Mouse (Mus musculus) left cerebral cortex, postnatal 25 days (tissue): ENCODE data around the gene Polr2j. TPM values are rescaled to one million over a fixed set of nuclear protein-coding genes. Genes with fewer than 3 reads are reported as not detected.
"Not testable (repeated sequence)": the region's sequence is repeated elsewhere in the genome, so short reads cannot be mapped to it uniquely, and the experiment has no call there.

Source experiments
- DNase-seq, 2 experiments: peaks; one replicate each; pipeline ENCODE4 v3.0.0; 2022; ENCODE audit warnings: low spot score in 2 of 2, mixed read lengths in 1 of 2
- intact Hi-C: fragments of 180-260 bp; cut with DNase I; formaldehyde crosslinking; loops from one replicate; pipeline ENCODE4 v1.15.1; 2025
- microRNA-seq, 2 experiments: library from miRNA; unstranded; fragments of <30 nt; microRNA quantifications; one replicate each; pipeline ENCODE4 v1.2.0; 2022
- total RNA-seq, 2 experiments: library from RNA; stranded (reverse); gene quantifications; 2 replicates each; pipeline ENCODE4 v1.2.3; 2021

The Polr2j gene
- total RNA-seq, 2 experiments from 2014 or later: 71.5 to 83.9 TPM

DNA sequence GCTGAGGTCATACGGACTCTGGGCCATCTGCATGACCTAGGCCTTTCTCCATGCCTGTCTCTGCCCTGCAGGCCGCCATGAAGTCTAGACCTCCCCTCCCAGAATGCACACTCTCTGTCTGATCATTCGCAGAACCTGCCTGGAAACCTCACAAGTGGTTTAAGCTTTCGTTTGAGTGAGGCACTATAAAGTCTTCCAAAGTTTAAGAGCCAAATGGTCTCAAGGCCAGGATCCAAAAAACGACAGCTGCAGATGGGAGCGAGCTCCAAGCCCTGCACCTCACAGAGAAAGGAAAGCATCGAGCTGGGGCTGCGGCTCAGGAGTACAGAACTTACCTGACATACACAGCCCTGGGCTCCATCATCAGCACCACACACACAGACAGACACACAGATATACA, 35.9 kb downstream of the Polr2j start:
- DNase-seq: no peak
- intact Hi-C loops: loop anchor here (1.0 kb wide), 1 partner anchor 10 kb away; no protein-coding TSS in a partner anchor

DNA sequence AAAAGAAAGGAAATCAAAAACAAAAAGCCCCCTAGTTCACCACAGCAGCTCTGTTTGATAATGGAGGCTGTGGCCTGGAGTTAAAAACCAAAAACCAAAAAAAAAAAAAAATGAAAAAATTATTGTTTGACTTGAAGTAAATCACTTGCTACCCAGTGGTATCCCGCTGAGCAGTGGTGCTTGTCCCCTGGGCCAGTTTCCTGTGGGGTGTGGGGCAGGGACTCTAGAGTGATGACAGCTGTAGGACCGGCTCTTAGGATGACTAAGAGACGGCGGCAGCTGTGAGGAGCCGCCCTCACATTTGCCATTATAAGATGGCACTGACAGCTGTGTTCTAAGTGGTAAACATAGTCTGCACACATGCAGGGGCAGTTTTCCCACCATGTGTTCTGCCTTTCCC, 39.0 kb downstream of the Polr2j start:
- intact Hi-C loops: no loop called here

DNA sequence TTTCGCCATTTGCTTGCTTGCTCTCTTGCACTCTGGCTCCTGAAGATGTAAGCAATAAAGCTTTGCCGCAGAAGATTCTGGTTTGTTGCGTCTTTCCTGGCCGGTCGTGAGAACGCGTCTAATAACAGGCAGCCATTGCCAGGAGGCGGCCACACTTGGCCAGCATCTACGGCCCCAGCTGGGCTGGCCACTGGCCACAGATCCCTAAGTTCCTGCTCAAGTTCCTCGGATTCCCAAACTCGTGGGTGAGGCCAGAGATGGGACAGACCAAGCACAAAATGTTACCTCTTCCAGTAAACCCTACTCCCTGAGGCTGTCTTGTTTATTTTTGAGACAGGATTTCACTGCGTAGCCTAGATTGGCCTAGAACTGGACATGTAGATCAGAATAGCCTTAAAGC, 43.7 kb downstream of the Polr2j start:
- DNase-seq, intact Hi-C loops: not testable (repeated sequence)

More for the DNA sequence above, 39.0 kb downstream of the Polr2j start:
- DNase-seq: no peak

DNA sequence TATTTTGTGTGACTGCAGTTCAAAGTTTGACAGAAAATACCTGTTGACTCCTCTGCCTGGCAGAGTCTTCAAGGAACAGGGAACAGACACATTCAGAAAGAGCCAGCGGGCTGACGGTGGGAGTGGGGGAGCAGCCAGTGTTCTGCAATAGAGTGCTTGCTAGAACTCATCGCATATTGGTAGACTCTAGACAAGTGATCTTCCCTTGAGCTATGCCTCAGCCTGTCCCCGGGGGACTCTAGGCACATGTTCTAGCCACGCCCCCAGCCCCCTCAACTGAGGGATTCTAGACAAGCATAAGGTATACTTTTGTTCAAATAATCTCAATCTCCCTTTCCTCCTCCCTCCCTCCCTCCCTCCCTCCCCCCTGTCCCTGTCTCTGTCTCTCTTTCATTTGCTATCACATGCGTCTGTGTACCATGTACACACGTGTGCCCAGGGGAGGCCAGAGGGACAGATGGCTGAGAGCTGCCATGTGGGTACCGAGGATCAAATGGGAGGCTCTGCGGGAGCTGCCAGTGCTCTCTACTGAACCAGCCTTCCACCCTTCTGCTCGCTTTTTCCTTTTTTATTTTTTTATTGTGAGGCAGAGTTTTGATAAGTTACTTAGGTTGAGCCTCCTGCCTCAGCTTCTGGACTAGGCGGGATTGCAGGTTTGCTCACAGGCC, 47.5 kb downstream of the Polr2j start:
- intact Hi-C loops: no loop called here
- no peak for DNase-seq

DNA sequence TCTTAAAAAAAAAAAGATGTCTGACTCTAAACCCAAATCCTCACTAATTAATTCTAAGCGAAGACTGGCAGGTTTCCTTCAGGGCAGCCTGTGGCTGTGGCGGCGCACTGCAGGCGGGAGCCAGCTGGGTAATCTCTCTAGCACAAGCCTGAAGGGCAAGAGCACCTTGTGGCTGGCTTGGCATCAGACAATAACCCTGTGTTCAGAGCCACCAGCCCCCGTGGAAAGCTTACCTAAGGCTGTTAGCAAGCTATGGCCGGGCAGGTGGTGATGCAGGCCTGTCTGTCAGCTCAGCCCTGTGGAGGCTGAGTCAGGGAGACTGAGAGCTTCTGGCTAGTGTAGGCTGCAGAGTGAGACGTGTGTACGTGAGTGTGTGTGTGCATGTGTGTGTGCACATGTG, 48.8 kb downstream of the Polr2j start:
- DNase-seq: no peak
- intact Hi-C loops: no loop called here

DNA sequence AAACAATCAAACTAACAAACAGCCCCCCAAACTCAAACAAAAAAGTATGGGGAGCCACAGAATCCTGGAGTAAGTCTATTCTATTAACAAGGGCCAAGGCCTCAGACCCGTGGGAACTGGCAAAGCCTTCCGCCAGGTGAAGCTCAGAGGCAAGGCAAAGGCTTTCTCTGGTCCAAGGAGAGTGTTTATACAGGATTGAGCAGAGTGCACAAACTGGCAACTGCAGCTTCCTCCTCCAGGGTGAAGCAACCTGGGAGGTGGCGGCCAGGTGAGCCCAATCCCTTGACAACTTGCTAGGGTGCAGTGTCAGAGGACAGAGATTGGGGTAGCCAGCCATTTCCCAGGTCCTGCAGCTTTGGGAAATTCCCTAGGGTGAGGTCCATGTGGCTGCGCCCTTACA, 50.9 kb downstream of the Polr2j start:
- intact Hi-C loops: no loop called here
- no peak for DNase-seq

DNA sequence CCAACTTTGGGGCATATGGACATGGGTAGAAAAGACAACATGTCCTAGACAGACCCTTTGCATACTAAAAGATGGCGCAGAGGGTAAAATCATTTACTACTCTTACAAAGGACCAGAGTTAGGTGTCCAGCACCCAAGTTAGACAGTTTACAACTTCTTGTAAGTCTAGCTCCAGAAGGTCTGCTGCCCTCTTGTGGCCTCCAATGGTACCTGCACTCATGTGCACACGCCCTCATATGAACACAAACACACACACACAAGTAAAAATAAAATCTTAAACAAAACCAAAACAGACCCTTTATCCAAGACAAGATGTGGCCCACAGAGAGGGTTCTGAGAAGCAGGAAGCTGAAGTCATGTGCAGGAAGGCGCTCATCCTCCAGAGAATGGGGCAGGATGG, 51.6 kb downstream of the Polr2j start:
- intact Hi-C loops: no loop called here
- DNase-seq: no peak

DNA sequence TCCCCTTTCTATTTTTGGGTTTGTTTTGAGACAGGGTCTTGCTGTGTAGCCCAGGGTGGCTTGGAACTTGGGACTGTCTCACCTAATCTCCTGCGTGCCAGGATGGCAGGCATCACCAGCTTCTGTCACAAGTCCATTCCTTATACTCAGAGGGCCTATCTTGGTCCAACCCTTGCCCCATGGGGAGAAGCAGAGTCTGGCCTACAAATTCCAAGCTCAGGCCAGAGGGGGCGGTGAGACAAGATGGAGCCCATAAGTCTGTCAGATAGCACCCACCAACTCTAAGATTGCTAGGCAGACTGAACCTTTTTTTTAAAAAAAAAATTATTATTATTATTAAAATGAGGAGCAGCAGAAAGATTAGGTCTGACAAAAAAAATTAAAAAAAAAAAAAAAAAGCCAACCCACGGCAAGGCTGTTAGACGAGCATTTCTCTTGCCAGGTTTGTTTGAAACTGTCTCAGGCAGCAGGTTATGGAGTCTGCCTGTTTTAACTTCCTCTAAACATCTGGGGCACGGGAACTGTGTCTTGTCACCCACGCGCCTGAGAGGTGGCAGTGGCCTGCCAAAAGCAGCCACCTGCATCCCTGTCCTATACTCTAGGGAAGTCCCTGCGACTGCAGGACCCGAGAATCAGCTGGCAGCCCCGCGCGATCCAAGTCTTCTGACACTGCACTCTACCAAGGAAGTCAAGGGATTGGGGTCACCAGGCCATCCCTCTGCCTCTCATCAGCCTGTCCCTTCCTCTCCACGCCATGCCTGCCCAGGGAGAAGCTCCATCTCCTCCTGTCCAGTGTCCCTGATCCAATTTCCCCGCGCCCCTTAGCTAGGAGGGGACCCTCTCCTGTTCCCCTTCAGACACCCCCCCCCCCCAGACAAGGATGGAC, 53.4 kb downstream of the Polr2j start:
- intact Hi-C loops: loop anchor here (1.0 to 2.0 kb wide), 2 partner anchors 12 to 33 kb away; partner anchors contain the start of genes Alkbh4 and Lrwd1
- DNase-seq: peak; percentile 58 to 76

DNA sequence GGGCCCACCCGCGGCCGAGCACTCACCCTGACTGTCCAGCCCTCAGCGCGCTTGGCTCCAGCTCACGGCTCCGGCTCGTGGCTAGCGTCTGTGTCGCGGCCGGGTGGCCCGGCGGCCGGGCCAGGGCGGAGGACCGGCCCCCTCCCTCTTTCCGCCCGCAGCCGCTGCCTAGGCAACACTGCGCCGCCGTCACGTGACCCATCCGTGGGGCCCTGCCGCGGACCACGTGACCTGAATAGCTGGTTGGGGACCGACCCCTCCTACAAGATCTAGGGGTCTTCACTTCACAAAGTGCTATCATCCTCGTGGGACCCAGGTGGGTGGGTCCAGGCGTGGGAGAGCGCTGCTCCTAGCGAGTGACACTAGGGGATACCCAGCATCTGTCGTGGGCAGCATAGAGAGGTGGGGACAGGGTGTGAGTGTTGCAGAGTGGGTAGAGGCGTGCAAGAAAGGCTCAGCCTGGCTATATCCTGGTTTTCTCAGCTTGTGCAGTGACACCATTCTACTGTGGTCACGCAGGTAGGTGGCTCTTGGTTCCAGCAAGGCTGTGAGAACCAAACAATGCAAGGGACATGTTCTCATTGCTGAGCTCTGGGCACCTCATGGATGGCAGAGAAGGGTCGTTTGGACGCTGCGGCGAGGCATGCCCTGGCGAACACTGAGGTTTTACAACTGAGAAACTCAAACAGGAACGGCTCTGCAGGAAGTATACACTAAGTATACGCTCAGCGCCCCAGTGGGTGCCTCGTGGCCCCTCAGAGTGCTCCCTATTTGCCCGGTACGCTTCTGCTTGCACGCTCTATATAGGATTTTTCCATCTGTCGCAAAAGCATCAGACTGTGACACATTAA, 54.3 kb downstream of the Polr2j start, which contains the start of gene Orai2:
Orai2 (minus strand) TSS at position 202 of the 851 bp plus-strand sequence.
- peak; percentile 87 to 88 for DNase-seq
- intact Hi-C loops: loop anchor here (1.0 to 2.0 kb wide), 2 partner anchors 12 to 34 kb away; partner anchors contain the start of genes Alkbh4 and Lrwd1

DNA sequence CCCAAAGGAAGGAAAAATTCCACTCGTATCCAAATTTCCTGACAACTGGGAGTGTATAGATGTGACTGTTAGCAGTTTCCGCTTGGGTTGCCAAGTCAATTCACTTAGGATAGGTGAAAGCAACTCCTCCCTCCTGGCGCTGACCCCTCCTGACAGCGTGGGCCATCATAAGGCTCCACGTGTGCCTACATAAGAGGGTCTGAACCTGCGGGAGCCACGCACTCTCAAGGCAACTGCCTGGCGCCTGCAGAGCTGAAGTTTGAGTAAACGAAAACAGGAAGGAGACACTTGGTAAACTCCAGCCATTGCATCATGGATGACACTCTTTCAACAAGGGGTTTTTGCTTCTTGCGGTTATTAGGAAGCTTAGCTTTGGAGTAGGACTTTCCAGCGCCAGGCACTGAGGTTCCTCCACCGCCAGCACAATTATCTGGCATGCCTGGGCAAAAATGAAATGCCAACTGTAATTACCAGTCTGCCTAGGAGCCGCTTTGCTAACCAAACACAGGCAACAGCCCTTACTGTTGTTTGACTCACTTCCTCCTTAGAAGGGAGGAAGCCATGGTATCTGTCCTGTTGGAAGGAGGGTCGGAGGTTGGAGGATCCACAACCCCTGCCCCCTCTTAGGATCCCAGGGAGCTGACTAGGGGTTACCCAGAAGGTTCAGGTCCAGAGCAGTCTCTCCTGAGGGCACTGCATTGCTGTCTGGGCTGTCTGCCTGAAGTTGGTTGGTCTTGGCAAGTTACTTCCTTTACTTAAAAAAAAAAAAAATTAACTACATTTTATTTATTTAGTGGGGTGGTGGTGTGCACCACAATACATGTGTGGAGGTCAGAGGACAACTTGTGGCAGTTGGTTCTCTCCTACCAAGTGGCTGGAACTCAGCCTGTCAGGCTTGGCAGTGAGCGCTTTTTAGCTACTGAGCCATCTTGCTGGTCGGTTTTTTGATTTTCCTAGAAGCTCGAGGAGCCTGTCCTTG, 55.2 kb downstream of the Polr2j start:
- intact Hi-C loops: loop anchor here (2.0 kb wide), 1 partner anchor 35 kb away; the partner anchor contains the start of genes Alkbh4 and Lrwd1
- DNase-seq: no peak

Small RNA genes within 50 kb of the gene (microRNA-seq; reads per million reads assigned to microRNA genes)
- gene Mir7035: 0.67 to 1.5 reads per million in 2 experiments

Other genes starting within 250 kb of the Polr2j start
- 10 to 100 TPM; 16.9 to 19.7 TPM for gene Hspb1, start 228.7 kb upstream of the Polr2j start, total RNA-seq
- gene Ywhag, start 182.0 kb upstream of the Polr2j start, total RNA-seq: 1,000 to 10,000 TPM; 1,217 to 1,308 TPM
- 1 to 10 TPM; 2.0 to 2.3 TPM for gene Ssc4d, start 142.1 kb upstream of the Polr2j start, total RNA-seq
- not detected for gene Zp3, start 136.5 kb upstream of the Polr2j start, total RNA-seq
- 1 to 10 TPM; 8.5 to 8.7 TPM for gene Dtx2, start 121.8 kb upstream of the Polr2j start, total RNA-seq
- not detected for gene Upk3b, start 78.1 kb upstream of the Polr2j start, total RNA-seq
- not detected for gene Upk3bl, start 62.1 kb upstream of the Polr2j start, total RNA-seq
- 1 to 10 TPM; 3.5 to 5.0 TPM for gene Rasa4, start 32.7 kb upstream of the Polr2j start, total RNA-seq
- 10 to 100 TPM; 13.3 TPM for gene Lrwd1, start 19.4 kb downstream of the Polr2j start, total RNA-seq
- 1 to 10 TPM; 8.1 to 9.4 TPM for gene Alkbh4, start 19.5 kb downstream of the Polr2j start, total RNA-seq
- 10 to 100 TPM; 57.1 to 60.1 TPM for gene Orai2, start 54.1 kb downstream of the Polr2j start, total RNA-seq
- 10 to 100 TPM; 36.8 to 37.1 TPM for gene Prkrip1, start 82.3 kb downstream of the Polr2j start, total RNA-seq
- 1 to 10 TPM; 7.2 to 8.2 TPM for gene Sh2b2, start 129.9 kb downstream of the Polr2j start, total RNA-seq